Mouse (Mus musculus) induced T-regulatory cell, adult 2 months (primary cell): ENCODE measurements around the gene Bmp6.
A peak's percentile ranks its signal among the peaks of the same experiment; 100 is the strongest.

Experiments
- DNase-seq: peaks from one replicate; pipeline ENCODE4 v3.0.0-alpha.2; 2012; ENCODE audit warnings: low read depth

Bmp6 gene

DNA sequence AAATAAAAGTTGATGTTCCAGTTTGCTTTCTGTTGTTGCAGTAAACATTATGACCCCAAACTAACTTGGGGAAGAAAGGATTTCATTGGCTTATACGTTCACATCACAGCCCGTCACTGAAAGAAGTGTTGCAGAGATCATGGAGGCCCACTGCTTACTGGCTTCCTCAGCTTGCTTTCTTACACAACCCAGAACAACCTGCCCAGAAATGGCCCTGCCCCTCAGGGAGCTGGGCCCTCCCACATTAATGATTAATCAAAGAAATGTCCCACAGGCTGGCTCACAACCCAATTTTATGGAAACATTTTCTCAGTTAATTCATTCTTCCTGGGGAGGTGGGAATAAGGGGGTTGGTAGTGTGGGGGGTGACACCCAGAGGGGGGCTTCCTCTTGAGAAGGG lies 170.5 kb downstream of the Bmp6 start:
- DNase-seq: no peak

DNA sequence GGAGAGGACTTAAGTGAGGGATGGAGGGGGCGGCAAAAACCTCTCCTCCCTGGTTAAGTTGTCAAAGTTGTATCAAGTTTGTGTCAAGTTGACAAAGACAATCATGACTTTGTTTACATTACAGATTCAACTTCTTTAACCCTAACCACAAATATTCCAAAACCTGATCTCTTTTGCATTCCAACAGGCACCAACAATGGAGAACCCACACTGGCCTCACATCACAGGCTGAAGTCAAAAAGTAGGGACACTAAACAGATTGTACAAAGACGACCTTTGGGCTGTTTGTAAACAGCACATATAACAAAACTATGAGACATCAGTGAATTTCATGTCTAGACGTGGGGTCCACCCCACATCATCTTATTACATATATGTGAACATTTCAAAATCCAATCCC lies 170.9 kb downstream of the Bmp6 start:
- no peak for DNase-seq

- no peak for DNase-seq
Observed at GRCm38 (mm10) chr13:38516582-38516981, 171.7 kb downstream of the Bmp6 start.

DNA sequence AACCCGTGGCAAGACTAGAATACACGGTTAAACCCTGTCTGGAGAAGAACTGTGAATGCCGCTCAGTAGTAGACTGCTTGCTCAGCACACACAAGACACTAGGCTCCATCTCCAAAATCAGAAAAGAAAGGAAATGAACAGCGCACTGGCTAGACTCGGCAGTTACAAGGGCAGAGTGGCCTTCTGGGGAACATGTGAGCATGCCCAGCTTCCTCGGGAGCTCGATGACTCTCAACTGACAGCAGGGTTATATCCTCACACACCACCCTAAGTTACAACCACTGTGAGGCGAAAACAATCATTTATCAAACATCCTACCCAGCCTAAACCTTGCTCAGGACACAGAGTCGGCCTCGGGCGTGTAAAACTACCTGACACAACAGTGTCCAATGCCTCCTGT lies 175.4 kb downstream of the Bmp6 start:
- DNase-seq: no peak

- DNase-seq: no peak
Observed at GRCm38 (mm10) chr13:38522056-38522654, 177.2 kb downstream of the Bmp6 start.

DNA sequence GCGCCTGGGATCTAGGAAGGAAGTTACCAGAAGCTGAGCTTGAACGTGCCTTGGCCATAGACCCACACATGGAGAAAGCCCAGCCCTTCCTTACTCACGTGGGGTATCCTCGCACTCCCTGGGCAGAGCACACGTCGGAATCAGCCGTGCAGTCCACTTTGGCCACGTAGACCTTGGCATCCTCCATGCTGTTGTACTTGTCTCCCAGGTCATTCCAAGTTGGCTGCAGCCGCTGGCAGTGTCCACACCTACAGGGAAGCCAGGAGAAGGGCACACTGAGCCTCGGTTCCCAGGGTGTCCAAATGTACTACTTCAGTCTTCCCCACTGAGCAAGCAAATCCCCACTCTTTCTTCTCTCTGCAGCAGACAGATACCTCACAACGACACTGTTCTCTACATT lies 178.3 kb downstream of the Bmp6 start:
- DNase-seq: no peak

- no peak for DNase-seq
Observed at GRCm38 (mm10) chr13:38525261-38525660, 180.4 kb downstream of the Bmp6 start.

DNA sequence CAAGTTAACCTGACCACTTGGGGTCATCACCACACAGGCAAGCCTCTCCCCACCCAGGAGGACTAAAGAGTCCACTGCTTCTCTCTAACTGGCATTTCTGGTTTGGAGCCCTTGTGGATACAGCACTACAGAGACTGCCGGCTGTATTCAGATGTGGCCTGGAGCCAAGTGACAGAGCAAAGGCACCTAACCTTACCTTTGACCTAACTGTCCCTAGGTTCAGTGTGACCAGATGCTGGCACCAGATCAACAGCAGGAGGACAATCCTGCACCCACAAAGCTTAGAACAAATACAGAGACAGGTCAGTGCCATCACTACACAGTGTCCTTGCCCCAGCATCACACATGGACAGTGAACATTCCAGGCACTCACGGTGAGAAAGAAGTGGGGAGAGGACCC lies 181.2 kb downstream of the Bmp6 start:
- DNase-seq: peak; percentile 7

DNA sequence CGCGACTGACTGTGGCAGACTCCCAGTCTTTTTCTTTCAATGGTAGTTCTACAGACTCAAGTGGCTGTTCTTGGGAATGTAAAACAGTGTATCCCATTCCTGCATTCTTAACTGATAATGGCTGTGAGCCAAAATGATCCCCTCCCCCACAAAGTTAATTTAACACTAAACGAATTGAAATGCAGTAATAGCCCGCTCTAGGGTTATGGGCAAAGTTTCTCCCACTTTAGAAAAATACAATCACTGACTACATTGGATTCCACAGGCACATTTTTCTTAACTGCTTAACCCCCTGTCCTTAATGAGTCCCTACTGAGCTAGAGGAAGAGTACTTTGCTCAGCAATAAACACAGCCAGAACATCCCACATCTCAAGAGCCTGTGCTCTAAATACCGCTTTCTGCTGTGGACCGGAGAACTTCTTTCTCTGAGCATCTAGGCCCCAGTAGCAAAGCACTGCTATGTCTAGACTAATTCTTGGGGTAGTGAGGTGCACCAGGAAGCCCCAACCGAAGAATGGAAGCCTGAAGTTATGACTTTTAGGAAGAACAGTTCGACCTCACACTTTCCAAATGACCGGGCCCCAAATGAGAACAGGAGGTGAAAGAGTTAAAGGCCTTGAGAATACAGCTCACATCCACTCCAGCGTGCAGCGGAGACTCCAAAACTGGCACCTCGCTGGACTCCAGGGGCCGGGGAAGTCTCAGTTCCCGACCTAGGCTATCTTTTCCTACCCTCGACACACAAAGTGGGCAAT lies 182.3 kb downstream of the Bmp6 start:
- DNase-seq: no peak

DNA sequence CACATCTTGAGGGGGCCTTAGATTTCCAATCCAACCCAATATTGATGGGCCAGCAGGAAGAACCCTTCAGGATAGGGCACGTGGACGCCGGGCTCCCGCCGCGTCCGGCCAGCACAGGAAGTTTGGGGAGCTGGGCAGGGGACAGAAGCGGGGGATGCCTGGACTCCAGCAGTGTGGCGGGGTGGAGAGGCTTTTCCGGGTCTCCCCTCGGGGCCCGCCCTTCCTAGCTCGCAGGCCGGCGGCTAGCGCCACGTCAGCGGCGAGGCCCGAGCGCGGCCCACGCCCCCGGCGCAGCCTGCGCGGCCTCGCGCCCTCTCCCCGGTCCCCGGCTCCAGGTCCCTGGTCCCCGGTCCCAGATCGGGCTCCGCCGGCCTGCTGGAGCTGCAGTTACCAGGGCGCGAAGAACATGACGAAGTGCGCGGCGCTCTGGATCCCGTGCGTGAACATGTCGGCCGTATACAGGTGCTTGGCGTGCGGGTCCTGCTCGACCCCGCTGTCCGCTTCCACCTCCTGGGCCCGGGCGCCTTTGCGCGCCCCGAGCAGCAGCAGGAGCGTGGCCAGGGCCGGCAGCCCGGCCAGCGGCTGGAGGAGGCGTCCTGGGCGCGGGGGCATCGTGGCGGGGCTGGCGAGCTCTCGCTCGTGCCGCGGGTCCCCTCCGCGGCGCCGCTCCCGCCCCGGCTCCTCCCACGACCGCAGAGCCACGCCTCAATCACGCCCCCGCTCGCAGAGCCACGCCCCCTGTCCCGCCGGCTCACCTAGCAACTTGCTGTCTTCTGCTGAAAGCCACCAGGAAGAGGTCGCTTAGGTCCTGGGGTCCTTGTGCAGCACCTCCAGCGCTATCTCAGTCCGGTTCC lies 183.1 kb downstream of the Bmp6 start:
- peak; percentile 91 for DNase-seq

DNA sequence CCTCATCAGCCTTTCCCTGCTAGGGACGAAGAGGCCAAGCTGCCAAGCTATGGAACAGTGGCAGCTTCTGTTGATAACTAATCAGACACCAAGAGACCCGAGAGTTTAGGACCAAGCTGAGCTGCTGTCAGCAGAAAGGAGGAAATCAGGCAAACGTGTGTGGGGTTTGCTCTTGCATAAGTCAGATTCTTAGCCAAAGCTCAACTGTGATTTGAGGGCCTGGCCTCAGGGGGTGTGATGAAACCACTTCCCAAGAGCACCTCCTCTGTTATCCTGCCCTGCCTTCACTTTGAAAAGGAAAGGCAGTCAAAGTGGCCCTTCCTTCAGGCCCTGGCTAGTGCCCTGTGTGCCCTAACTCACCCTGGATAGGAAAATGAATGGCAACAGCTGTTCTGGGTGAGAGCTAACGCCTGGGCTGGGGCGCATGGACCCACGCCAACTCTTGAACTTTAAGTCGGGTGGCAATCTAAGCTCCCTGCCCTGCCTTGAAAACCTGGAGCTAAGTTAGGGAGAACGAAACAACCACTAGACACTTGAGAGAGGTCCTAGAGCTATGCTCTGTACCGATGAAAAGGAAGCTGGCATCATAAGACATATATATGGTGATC lies 183.9 kb downstream of the Bmp6 start, which contains the start of gene Txndc5:
Gene Txndc5, minus strand, starts transcription at position 138 of the 608 bp plus-strand sequence.
- no peak for DNase-seq

GRCm38 (mm10) chr13:38529576-38529975 lies 184.7 kb downstream of the Bmp6 start:
- DNase-seq: no peak

DNA sequence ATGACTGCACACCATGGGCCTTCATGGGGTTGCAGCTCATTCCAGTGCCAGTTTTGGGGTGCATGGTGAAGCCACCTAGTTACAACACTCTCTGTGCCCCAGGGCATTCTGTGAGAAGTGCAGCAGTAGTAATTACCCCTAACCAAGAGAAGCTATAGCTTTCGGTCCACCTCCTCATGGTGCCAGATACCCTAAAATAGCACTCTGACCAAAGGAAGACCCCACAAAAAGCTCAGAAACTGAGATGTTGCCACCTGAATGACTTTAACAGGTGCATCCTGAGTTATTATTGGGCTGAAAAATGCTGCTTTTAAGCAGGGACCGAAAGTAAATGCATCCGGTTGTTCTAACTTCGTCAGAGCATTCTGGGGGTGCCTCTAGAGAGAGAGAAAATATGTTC lies 186.6 kb downstream of the Bmp6 start:
- no peak for DNase-seq

- DNase-seq: no peak
Observed at GRCm38 (mm10) chr13:38533461-38533860, 188.6 kb downstream of the Bmp6 start.

GRCm38 (mm10) chr13:38534016-38534415 lies 189.1 kb downstream of the Bmp6 start:
- no peak for DNase-seq

- no peak for DNase-seq
Observed at GRCm38 (mm10) chr13:38534731-38535130, 189.8 kb downstream of the Bmp6 start.

DNA sequence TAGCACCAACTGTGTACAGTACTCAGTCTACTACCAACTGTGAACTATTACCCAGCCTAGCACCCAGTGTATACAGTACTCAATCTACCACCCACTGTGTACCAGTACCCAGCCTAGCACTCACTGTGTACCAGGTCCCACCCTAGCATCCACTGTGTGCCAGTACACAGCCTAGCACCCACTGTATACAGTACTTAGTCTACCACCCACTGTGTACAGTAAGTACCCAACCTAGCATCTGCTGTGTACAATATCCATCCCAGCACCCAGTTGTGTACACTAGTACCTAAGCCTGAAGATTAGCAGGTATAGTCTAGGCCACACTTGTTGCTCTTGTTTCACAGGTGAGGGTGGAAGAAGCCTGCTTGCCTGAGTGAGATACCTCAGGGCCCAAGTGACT lies 192.6 kb downstream of the Bmp6 start:
- no peak for DNase-seq

GRCm38 (mm10) chr13:38539192-38539900 lies 194.4 kb downstream of the Bmp6 start:
- DNase-seq: no peak

- no peak for DNase-seq
Observed at GRCm38 (mm10) chr13:38543455-38544125, 198.7 kb downstream of the Bmp6 start.

GRCm38 (mm10) chr13:38544769-38545445 lies 200.0 kb downstream of the Bmp6 start:
- DNase-seq: no peak

- no peak for DNase-seq
Observed at GRCm38 (mm10) chr13:38545460-38545859, 200.6 kb downstream of the Bmp6 start.
